Mouse (Mus musculus) neural tube, embryonic 12.5 days (tissue): Measurements from ENCODE around the gene Stambp. TPM values are rescaled to one million over a fixed set of nuclear protein-coding genes. Genes with fewer than 3 reads are reported as not detected.

Experiments
- ATAC-seq: fragments of 200-750 bp; cut with Nextera tagmentation; 2 replicates; pipeline ENCODE4 v1.8.0; 2017; ENCODE audit warnings: low read depth, mild to moderate bottlenecking, moderate TSS enrichment, moderate library complexity; ENCODE audit not compliant: low FRiP score
- H3K27ac ChIP-seq: fragments of 300-500 bp; sonication (generic); 2 replicates; pipeline ENCODE4 v1.5.1; 2016
- H3K27me3 ChIP-seq: fragments of 300-500 bp; sonication (generic); replicated peaks from 2 replicates; pipeline ENCODE4 v1.6.1; 2016; ENCODE audit warnings: mild to moderate bottlenecking
- H3K36me3 ChIP-seq: fragments of 300-500 bp; sonication (generic); 2 replicates; pipeline ENCODE4 v1.6.1; 2016; ENCODE audit warnings: mild to moderate bottlenecking
- H3K4me1 ChIP-seq: fragments of 300-500 bp; sonication (generic); 2 replicates; pipeline ENCODE4 v1.6.1; 2016
- H3K4me2 ChIP-seq: fragments of 300-500 bp; sonication (generic); replicated peaks from 2 replicates; pipeline ENCODE4 v1.6.1; 2016; ENCODE audit warnings: mild to moderate bottlenecking
- H3K4me3 ChIP-seq: fragments of 300-500 bp; sonication (generic); 2 replicates; pipeline ENCODE4 v1.5.1; 2016
- H3K9ac ChIP-seq: fragments of 300-500 bp; sonication (generic); 2 replicates; pipeline ENCODE4 v1.6.1; 2016; ENCODE audit warnings: mild to moderate bottlenecking
- H3K9me3 ChIP-seq: fragments of 300-500 bp; sonication (generic); 2 replicates; pipeline ENCODE4 v1.6.1; 2016; ENCODE audit warnings: mild to moderate bottlenecking
- WGBS: fragments of 180-500 bp; shearing (Covaris S2); methylation state at CpG from one replicate; pipeline ENCODE4 v1.1.7; 2016; 5-methylcytosine and 5-hydroxymethylcytosine counted together
- polyA plus RNA-seq: library from polyadenylated mRNA; unstranded; fragments of >200 nt; fragmentation: Nextera tagmentation; extraction: Ambion mirVana; gene quantifications from 2 replicates; pipeline ENCODE4 v1.2.1, GENCODE M21; 2016

The Stambp gene
- polyA plus RNA-seq, 1 experiment from 2014 or later: 34.4 TPM

- no peaks in the 10 kb centered on the region for H3K27me3 ChIP-seq
- H3K9ac ChIP-seq: no peak overlapping the region
- H3K4me1 ChIP-seq: no peaks in the 10 kb centered on the region
- no peak overlapping the region for H3K4me3 ChIP-seq
- peaks cover 28% of the 10 kb centered on the region for H3K36me3 ChIP-seq
- no peak for ATAC-seq
- H3K9me3 ChIP-seq: 0 out of 2 replicates have a peak, but pooled peaks cover 3% of the 10 kb centered on the region
- 96% methylated on average over 9 of the region's 9 CpGs for WGBS
- H3K4me2 ChIP-seq: no peak overlapping the region
- no peak overlapping the region for H3K27ac ChIP-seq
These were observed 76.3 kb downstream of the Stambp start for GRCm38 (mm10) chr6:83496009-83496752.

Other genes starting within 250 kb of the Stambp start
- gene Mthfd2, start 246.8 kb downstream of the Stambp start, polyA plus RNA-seq: 30.8 and 33.1 TPM in 2 replicates
- 46.4 and 48.5 TPM in 2 replicates for gene Mob1a, start 246.7 kb downstream of the Stambp start, polyA plus RNA-seq
- gene Bola3, start 223.6 kb downstream of the Stambp start, polyA plus RNA-seq: 92.1 and 93.5 TPM in 2 replicates
- gene Tet3, start 113.6 kb downstream of the Stambp start, polyA plus RNA-seq: 59.8 and 64.5 TPM in 2 replicates
- gene Dguok, start 65.8 kb downstream of the Stambp start, polyA plus RNA-seq: 62.6 and 66.4 TPM in 2 replicates
- 1.3 and 2.0 TPM in 2 replicates for gene Actg2, start 36.5 kb downstream of the Stambp start, polyA plus RNA-seq
- gene Clec4f, start 83.5 kb upstream of the Stambp start, polyA plus RNA-seq: not detected in 2 replicates
- gene Cd207, start 105.1 kb upstream of the Stambp start, polyA plus RNA-seq: not detected in 2 replicates
- 0.15 TPM in 1 of 2 replicates, not detected in the other for gene Vax2, start 138.5 kb upstream of the Stambp start, polyA plus RNA-seq
- gene Atp6v1b1, start 170.3 kb upstream of the Stambp start, polyA plus RNA-seq: not detected in 2 replicates
- gene Ankrd53, start 189.9 kb upstream of the Stambp start, polyA plus RNA-seq: 0.15 and 0.22 TPM in 2 replicates
- 71.6 and 72.6 TPM in 2 replicates for gene Tex261, start 203.1 kb upstream of the Stambp start, polyA plus RNA-seq
- 59.1 and 62.6 TPM in 2 replicates for gene Nagk, start 222.3 kb upstream of the Stambp start, polyA plus RNA-seq